Mouse (Mus musculus) lung, embryonic 16.5 days (tissue): Measurements from ENCODE around the gene Pcp2. TPM values are rescaled to one million over a fixed set of nuclear protein-coding genes. Genes with fewer than 3 reads are reported as not detected.

Source experiments
- ATAC-seq: fragments of 200-750 bp; cut with Nextera tagmentation; 2 replicates; pipeline ENCODE4 v1.8.0; 2017; ENCODE audit warnings: low read depth, mild to moderate bottlenecking, moderate library complexity
- H3K27ac ChIP-seq: fragments of 300-500 bp; sonication (generic); 2 replicates; pipeline ENCODE4 v1.5.1; 2014; ENCODE audit warnings: mild to moderate bottlenecking, control low read depth, low read length
- H3K27me3 ChIP-seq: fragments of 300-500 bp; sonication (generic); 2 replicates; pipeline ENCODE4 v1.6.1; 2014; ENCODE audit warnings: low read depth, low read length, mixed read lengths; ENCODE audit not compliant: control insufficient read depth, insufficient read depth
- H3K36me3 ChIP-seq: fragments of 300-500 bp; sonication (generic); 2 replicates; pipeline ENCODE4 v1.6.1; 2014; ENCODE audit warnings: low read length; ENCODE audit not compliant: control insufficient read depth, insufficient read depth
- H3K4me1 ChIP-seq: fragments of 300-500 bp; sonication (generic); replicated peaks from 2 replicates; pipeline ENCODE4 v1.6.1; 2014; ENCODE audit warnings: low read length, mixed read lengths; ENCODE audit not compliant: control insufficient read depth, insufficient read depth
- H3K4me2 ChIP-seq: fragments of 300-500 bp; sonication (generic); 2 replicates; pipeline ENCODE4 v1.6.1; 2014; ENCODE audit warnings: low read depth, low read length, control low read depth
- H3K4me3 ChIP-seq: fragments of 300-500 bp; sonication (generic); 2 replicates; pipeline ENCODE4 v1.5.1; 2014; ENCODE audit warnings: mild to moderate bottlenecking, low read length, control low read depth
- H3K9ac ChIP-seq: fragments of 300-500 bp; sonication (generic); 2 replicates; pipeline ENCODE4 v1.6.1; 2014; ENCODE audit warnings: low read length, control low read depth
- H3K9me3 ChIP-seq: fragments of 300-500 bp; sonication (generic); 2 replicates; pipeline ENCODE4 v1.6.1; 2016; ENCODE audit warnings: low read length; ENCODE audit not compliant: control insufficient read depth
- WGBS: fragments of 180-500 bp; shearing (Covaris S2); extraction: QIAGEN DNeasy Blood & Tissue Kit; methylation state at CpG from one replicate; pipeline ENCODE4 v1.1.7; 2014; 5-methylcytosine and 5-hydroxymethylcytosine counted together
- polyA plus RNA-seq: library from polyadenylated mRNA; unstranded; fragments of >200 nt; fragmentation: Nextera tagmentation; extraction: Ambion mirVana; gene quantifications from 2 replicates; pipeline ENCODE4 v1.2.1, GENCODE M21; 2015

Gene Pcp2
- polyA plus RNA-seq = 0.10 and 0.34 TPM in 2 replicates

DNA sequence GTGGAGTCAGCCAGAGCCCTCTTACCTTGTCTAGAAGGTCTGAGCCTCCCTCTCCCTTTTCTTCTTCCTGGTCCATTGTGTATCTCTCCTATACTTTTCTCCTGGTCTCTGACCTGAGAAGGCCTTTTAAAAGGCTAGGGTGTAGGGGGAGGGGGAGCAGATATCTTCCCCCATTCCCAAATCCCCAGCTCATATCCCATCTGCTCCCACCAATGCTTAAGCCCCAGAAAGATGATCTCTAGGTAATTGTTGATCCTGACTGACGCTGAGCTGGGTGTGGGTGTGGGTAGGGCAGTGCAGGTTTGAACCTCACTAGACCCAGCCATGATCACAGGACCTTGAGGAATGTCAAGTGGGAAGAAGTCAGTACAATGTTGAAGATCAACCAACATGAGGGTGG, at the start of gene Pcp2:
Pcp2 (minus strand) TSS at position 101 of the 400 bp plus-strand sequence.
- no peak for ATAC-seq
- H3K9me3 ChIP-seq = no peaks in the 10 kb centered on the region
- no peak within 1 kb of the TSS for H3K4me3 ChIP-seq
- no peak within 1 kb of the TSS for H3K9ac ChIP-seq
- no peak within 1 kb of the TSS for H3K27ac ChIP-seq
- no peak within 1 kb of the TSS for H3K4me2 ChIP-seq
- 50% methylated on average over 1 of the region's 1 CpGs for WGBS
- peaks cover 7% of the 10 kb centered on the region for H3K4me1 ChIP-seq
- no peaks in the 10 kb centered on the region for H3K36me3 ChIP-seq
- peaks cover 2% of the 10 kb centered on the region; the same call in 1 of the 2 replicates for H3K27me3 ChIP-seq

DNA sequence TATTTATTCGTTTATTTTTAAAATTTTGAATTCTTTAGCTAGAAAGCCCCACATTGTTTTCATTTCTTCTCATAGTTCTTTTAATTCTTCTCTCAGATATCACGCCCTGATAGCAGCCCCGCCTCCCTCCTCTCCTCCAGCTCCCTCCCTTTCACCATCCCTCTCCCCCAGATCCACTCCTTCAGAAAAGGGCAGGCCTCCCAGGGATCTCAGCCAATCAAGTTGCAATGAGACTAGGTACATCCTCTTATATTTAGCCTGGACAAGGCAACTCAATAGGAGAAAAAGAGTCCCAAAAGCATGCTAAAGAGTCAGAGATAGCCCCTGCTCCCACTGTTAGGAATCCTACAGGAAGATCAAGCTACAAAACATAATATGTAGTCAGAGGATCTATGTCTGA, 49.3 kb upstream of the Pcp2 start:
- no peak for ATAC-seq

DNA sequence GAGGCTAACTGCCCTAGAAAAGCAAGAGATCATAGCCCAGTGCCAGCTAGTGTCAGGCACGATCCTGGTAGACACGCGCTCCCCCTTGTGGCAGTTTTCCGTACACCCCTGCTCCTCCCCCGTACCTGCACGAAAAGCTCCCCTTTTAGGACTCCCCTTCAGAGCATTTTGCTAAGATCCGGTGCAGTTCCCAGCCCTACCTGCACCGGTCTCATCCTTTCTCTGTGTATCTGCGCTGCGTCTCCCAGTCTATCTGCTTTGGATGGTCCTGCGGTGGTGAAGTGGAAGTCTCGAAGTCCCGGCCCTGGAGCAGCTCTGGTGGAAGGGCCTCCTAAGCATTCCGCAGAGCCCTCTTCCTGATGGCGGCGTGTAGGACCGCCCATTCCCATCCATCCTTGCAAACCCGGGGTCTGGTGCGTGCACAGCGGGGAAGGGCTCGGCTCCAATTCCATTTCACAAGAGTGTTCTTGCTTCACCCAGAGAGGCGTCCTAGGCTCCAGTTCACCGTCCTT, 46.7 kb upstream of the Pcp2 start, which contains the start of gene Fcor:
Fcor (minus strand) TSS at position 383 of the 512 bp plus-strand sequence.
- H3K27ac ChIP-seq = peak within 1 kb of the TSS; percentile 66

More for the DNA sequence above, 49.3 kb upstream of the Pcp2 start:
- Histone ChIP-seq H3K9me3 (no peaks in the 10 kb centered on the region; the same call in 1 of the 2 replicates), H3K4me2 (no peak overlapping the region), H3K27ac (no peak overlapping the region), H3K4me1 (peaks cover 14% of the 10 kb centered on the region), H3K27me3 (no peaks in the 10 kb centered on the region), H3K4me3 (no peak overlapping the region), H3K9ac (no peak overlapping the region), H3K36me3 (peaks cover 12% of the 10 kb centered on the region)
- 41% methylated on average over 3 of the region's 3 CpGs for WGBS

DNA sequence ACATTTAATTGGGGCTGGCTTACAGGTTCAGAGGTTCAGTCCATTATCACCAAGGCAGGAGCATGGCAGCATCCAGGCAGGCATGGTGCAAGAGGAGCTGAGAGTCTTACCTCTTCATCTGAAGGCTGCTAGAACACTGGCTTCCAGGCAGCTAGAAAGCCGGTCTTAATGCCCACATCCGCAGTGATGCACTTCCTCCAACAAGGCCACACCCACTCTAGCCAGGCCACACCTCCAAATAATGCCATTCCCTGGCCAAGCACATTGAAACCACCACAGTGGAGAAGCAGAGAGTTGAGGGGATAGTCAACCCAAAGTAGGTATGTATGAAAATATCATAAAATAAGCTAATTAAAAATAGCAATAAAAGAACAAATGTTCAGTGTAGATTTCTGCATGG, 45.0 kb upstream of the Pcp2 start:
- no peak for ATAC-seq
- no peaks in the 10 kb centered on the region for H3K36me3 ChIP-seq
- 80% methylated on average over 2 of the region's 2 CpGs for WGBS
- H3K27ac ChIP-seq = no peak overlapping the region
- peaks cover 2% of the 10 kb centered on the region; the same call in 1 of the 2 replicates for H3K4me1 ChIP-seq
- H3K4me2 ChIP-seq = no peak overlapping the region
- no peak overlapping the region for H3K9ac ChIP-seq
- no peaks in the 10 kb centered on the region for H3K27me3 ChIP-seq
- no peak overlapping the region for H3K4me3 ChIP-seq
- H3K9me3 ChIP-seq = no peaks in the 10 kb centered on the region

More for the DNA sequence above, 46.7 kb upstream of the Pcp2 start, which contains the start of gene Fcor:
- Histone ChIP-seq H3K36me3 (no peaks in the 10 kb centered on the region), H3K9ac (peak within 1 kb of the TSS; percentile 74), H3K27me3 (no peaks in the 10 kb centered on the region), H3K4me1 (peaks cover 7% of the 10 kb centered on the region), H3K9me3 (no peaks in the 10 kb centered on the region), H3K4me2 (peak within 1 kb of the TSS; percentile 71), H3K4me3 (peak within 1 kb of the TSS; percentile 71)
- peak; percentile 88 for ATAC-seq
- WGBS = 1% methylated on average over 23 of the region's 23 CpGs

DNA sequence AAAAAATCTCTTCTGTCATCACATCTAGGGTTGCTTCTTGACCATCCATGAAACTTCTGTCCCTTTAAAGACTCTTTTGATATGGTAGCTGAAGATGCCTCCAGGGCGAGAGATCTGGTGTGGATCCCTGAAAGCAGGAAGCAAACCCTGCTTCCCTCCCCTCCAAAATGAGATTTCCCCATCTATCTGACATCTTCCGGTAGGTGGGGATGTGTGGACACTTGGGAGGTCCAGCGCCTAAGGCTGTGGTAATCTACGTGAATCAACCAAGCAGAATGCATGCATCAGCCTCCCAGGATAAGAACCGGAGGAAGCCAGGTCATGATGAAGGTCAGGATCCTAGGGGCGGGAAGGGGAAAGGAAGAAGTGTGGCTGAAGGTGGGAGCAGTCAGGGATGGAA, 40.2 kb upstream of the Pcp2 start, which contains the start of gene Mcemp1:
Mcemp1 (plus strand) TSS at position 248 of the 400 bp plus-strand sequence.
- Histone ChIP-seq H3K4me3 (no peak within 1 kb of the TSS), H3K27me3 (no peaks in the 10 kb centered on the region), H3K4me2 (no peak within 1 kb of the TSS), H3K9me3 (no peaks in the 10 kb centered on the region), H3K4me1 (no peaks in the 10 kb centered on the region), H3K27ac (no peak within 1 kb of the TSS), H3K9ac (no peak within 1 kb of the TSS), H3K36me3 (no peaks in the 10 kb centered on the region)
- 72% methylated on average over 6 of the region's 6 CpGs for WGBS
- ATAC-seq = no peak

DNA sequence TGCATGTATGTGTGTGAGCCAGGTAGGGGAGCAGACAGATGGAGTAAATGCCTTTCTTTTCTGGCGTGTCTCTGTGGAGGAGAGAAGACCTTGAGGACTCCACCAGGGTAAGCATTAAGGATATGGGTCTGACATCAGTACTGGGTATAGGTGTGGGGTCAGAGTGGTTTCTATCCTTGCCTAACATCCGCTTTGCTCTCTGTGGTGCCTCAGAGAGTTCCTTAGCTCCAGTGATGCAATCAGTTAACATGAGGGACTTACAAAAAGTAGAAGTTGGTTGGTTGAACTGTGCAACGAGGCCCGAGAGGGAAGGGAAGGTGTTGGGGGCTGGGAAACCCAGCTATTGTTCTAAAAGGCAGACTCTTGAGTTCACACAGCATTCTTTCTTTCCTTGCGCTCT, 39.1 kb upstream of the Pcp2 start:
- 45% methylated on average over 5 of the region's 5 CpGs for WGBS
- no peak for ATAC-seq

DNA sequence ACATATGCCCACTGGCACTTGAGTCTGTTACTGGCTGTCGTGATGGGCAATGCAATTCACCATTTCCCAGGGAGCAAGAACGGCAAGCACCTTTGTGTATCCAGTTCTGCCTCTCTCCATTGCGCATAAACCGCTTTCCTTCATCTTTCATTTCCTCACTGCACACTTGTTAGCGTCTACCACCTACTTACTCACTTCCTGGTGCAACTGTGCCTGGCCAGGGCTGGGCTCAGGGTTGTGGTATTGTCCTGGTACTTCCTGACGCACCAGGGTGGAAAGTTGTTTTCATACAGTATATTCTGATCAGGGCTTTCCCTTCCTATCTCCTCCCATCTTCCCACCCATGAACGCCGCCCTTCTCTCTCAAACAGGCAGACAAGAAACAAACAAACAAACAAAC, 35.5 kb upstream of the Pcp2 start:
- Histone ChIP-seq H3K4me2 (no peak overlapping the region), H3K9ac (no peak overlapping the region), H3K27ac (no peak overlapping the region), H3K4me3 (no peak overlapping the region), H3K27me3 (no peaks in the 10 kb centered on the region), H3K4me1 (no peaks in the 10 kb centered on the region), H3K36me3 (no peaks in the 10 kb centered on the region), H3K9me3 (no peaks in the 10 kb centered on the region)
- ATAC-seq = no peak
- 61% methylated on average over 8 of the region's 8 CpGs for WGBS

More for the DNA sequence above, 39.1 kb upstream of the Pcp2 start:
- no peaks in the 10 kb centered on the region for H3K9me3 ChIP-seq
- H3K4me3 ChIP-seq = no peak overlapping the region
- no peak overlapping the region for H3K9ac ChIP-seq
- no peak overlapping the region for H3K4me2 ChIP-seq
- H3K36me3 ChIP-seq = no peaks in the 10 kb centered on the region
- H3K27ac ChIP-seq = no peak overlapping the region
- no peaks in the 10 kb centered on the region for H3K4me1 ChIP-seq
- no peaks in the 10 kb centered on the region for H3K27me3 ChIP-seq

DNA sequence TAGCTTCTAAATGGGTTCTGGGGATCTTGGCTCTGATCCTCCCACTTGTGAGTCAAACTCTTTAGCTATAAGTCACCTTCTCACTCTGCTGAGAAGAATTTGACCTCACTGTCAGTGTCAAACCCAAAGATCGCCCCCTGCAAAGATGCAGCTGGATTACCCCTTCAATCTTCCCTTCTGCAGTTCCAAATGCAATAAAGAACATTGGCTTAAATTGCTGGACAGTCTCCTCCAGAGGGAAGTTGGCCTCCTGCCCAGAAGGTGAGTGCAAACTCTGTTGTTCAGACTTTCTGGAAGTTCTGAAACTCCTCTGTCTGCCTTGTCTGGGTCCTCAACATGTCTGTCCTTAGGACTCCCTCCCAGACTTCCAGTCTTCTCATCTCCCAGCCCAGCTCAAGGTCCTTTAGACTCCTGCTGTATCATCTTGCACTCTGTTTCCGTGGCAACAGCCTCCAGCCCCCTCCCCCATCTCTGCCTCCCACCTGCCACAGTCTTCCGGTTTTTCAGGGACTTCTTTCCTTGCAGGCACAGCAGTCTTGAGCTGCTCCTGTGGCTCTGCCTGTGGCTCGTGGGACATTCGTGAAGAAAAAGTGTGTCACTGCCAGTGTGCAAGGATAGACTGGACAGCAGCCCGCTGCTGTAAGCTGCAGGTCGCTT, 31.5 kb upstream of the Pcp2 start:
- Histone ChIP-seq H3K4me2 (no peak overlapping the region), H3K9ac (no peak overlapping the region), H3K27ac (no peak overlapping the region), H3K4me1 (no peaks in the 10 kb centered on the region), H3K27me3 (no peaks in the 10 kb centered on the region), H3K9me3 (no peaks in the 10 kb centered on the region), H3K4me3 (no peak overlapping the region), H3K36me3 (no peaks in the 10 kb centered on the region)
- 18% methylated on average over 7 of the region's 7 CpGs for WGBS
- ATAC-seq = no peak

DNA sequence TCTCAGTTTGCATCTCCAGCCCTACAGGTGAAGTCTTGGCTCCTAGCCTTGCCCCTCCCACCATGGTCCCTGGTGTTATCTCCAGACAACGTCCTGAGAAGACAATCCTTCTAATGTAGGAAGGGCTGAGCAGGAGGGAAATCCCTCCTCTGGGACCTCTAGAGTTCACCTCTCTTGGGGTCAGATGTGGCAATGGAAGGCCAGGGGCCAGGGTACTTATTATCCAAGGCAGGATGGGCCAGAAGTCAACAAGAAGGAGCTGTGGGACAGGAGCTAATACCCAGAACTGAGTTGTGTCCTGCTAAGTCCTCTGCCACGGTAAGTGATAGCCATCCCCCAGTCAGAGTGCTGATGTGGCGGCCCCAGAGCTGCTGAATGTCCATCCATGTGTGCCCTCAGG, 30.2 kb upstream of the Pcp2 start, which contains the start of gene Retn:
Retn (plus strand) TSS at position 245 of the 400 bp plus-strand sequence.
- Histone ChIP-seq H3K9ac (no peak within 1 kb of the TSS), H3K4me3 (no peak within 1 kb of the TSS), H3K9me3 (no peaks in the 10 kb centered on the region), H3K4me2 (no peak within 1 kb of the TSS), H3K27me3 (no peaks in the 10 kb centered on the region), H3K4me1 (no peaks in the 10 kb centered on the region), H3K36me3 (no peaks in the 10 kb centered on the region), H3K27ac (no peak within 1 kb of the TSS)
- 67% methylated on average over 3 of the region's 3 CpGs for WGBS
- ATAC-seq = no peak
